Mouse (Mus musculus) testis, postnatal 14 days (tissue): ENCODE measurements at regions not wholly inside any gene's neighbourhood (a gene's known extent, or its start where the extent isn't known, plus 50 kb on each side); places are given as distances from the start of the nearest gene placed in this dataset.

ENCODE experiments used
- DNase-seq: peaks from one replicate; pipeline ENCODE4 v3.0.0; 2021; ENCODE audit warnings: low spot score

DNA sequence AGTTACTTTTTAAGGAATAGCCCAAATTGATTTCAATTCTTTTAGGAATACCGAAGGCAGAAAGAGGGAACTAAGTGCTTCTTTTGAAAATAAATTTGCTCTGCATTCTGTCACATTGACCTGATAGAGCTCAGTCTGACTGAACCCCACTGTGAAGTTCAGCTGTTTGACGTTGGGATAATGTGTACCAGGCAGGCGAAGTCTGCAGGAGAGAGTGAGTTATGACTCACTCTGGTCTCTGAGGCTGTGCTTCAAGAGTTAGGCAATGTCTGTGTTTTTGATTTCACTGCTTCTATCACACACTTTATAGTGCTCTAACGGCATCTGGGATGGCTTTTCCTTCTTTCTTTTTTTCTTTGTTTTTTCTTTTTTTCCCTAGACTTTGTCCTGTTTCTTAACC is 283.5 kb downstream of the Naf1 start:
- DNase-seq = no peak

DNA sequence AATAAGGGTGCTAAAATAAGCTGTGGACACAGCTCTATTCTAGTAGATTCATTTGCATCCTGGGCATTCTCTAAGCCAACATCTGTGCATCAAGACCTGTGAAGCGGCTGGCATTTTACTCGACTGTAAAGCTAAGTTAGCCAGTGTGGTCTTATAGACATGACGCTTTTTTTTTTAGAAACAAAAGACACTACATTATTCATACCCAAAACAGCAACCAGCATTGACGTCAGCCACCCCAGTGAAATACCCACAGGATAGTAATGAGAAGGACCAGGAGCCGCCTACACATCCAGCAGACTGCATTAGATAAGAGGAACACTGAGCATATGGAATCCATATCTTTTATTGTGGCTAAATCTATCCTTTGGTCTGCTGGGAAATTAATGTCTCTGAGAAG is 321.7 kb downstream of the Naf1 start:
- DNase-seq = no peak

DNA sequence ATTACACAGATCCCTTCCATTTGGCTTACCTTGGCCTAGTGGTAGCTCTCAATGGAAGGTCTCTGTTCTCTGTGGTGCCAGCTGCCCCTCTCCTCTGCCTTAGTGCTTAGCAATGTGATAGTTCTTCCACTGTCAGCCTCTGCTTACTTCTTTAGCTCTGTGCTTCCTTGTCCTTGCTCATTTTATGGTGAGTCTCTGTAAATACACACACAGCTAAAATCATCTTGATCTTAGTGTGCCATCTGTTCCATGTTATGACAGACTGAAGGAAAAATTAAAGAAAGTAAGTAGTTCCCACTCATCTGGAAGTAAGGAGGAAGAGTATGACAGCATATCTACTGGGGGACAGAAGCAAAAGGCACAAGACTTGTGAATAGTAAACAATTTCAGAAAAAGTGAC is 324.4 kb upstream of the Nat3 start:
- no peak for DNase-seq

GRCm38 (mm10) chr8:67206064-67206463 is 317.6 kb upstream of the Nat3 start:
- no peak for DNase-seq

- DNase-seq = no peak
Measured at GRCm38 (mm10) chr8:67231921-67232701, 291.5 kb upstream of the Nat3 start.

DNA sequence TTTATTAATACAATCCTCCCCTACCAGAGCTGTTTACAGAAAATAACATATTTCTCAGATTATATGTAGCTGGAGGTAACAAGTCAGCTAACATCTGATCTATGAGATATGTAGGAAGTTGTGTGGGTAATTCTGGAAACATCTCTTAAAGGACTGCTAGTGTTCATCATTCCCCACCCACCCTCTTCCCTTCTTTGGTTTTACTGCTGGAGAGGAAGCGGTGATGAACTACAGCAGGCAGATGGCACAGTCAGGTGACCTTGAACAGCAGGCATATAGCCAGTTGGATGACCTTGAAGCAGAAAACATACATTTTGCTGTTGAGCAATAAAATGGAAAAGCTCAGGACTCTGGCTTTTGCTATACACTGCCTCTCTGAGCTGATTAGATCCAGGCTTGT is 284.7 kb upstream of the Nat3 start:
- no peak for DNase-seq

DNA sequence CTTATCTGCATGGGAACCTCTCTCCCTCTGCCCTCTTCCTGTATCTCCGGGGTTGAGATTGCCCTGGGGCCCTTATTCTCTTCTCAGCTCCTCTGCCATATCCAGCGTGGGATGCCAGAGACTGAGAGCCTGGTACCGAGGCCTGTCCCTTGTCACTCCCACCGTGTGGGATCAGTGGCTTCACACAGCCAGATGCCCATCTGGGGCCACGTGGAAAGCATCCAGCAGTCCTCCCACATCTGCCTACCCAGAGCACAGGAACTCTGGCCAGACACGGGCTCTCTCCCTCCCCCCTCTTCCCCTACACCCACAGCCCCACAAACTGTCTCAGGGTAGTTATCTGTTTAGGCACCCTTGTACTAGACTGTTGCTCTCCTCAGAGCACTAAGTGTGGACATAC is 244.9 kb upstream of the Nat3 start:
- peak; percentile 34 for DNase-seq

DNA sequence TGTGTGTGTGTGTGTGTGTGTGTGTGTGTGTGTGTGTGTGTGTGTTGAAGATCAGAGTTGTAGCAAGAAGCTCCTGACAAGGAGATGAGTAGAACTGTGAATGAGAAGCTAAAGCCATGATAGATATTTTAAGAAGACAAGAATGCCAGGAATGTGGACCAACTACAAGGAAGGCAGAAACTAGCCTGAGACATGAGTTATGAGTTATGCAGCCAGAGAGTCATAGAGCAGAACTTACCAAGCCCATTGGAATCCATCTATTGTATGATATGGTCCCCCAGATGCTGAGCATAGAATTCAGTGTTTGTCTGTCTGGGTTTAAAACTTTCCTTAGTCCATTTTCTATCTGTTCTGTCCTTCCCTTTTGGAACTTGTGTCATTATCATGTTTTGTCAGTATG is 244.2 kb upstream of the Nat3 start:
- DNase-seq = no peak

- DNase-seq = no peak
Measured at GRCm38 (mm10) chr8:67310494-67310893, 213.2 kb upstream of the Nat3 start.

GRCm38 (mm10) chr8:67317371-67317770 is 206.3 kb upstream of the Nat3 start:
- no peak for DNase-seq

GRCm38 (mm10) chr8:67318675-67319074 is 205.0 kb upstream of the Nat3 start:
- DNase-seq = no peak

DNA sequence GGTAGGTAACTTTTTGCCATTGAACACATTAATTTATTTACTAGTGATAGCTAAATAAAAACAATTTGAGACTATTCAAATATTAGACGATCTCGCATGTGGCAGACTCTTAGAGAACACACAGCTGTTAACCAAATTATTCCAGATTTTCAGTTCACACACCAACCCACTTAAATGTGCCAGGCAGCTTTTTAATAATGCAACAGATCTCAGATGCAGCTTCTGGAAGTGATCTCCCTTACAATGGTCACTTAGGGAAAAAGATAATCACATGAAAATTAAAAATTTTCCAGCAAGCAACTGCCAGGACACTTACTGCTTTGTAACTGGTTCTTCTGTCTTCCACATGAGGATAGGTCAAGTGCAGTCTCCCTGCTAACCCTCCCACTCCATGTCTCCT is 203.1 kb upstream of the Nat3 start:
- no peak for DNase-seq

- no peak for DNase-seq
Measured at GRCm38 (mm10) chr8:67328439-67328838, 195.2 kb upstream of the Nat3 start.

- DNase-seq = no peak
Measured at GRCm38 (mm10) chr8:67377061-67377460, 146.6 kb upstream of the Nat3 start.

GRCm38 (mm10) chr8:67405947-67406346 is 117.7 kb upstream of the Nat3 start:
- DNase-seq = no peak

- DNase-seq = no peak
Measured at GRCm38 (mm10) chr8:67414826-67415225, 108.8 kb upstream of the Nat3 start.

DNA sequence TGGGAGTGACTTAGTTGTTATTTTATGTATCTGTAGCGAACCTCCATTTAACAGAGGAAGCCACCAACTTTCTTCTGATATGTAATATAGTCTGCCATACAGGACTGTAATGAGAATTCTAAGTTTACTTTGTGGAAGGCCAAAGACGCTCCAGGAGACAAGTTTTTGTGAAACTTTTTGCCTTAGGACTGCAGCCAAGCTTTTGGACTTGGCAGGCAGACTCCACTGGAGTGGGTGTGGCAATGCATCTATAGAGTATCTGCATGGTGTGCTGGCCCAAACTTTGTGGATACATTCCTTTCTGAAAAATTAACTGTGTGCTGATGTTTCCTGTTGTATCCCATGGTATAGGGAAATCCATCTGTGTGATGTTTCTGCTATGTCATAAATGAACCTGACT is 101.1 kb upstream of the Nat3 start:
- no peak for DNase-seq
